In genomic region chr10:62578338-62579100, GRCm38 (mm10) we compare ENCODE assay signal across 1 mouse cellular context.
TF ChIP-seq lines count a peak whose summit lies in the region.

Kif1bp (minus strand) TSS chr10:62578457.

TF ChIP-seq in CH12.LX, 34 proteins besides CTCF, POLR2A, EP300 and RAD21 (continued from another document):
- TF ChIP-seq NELFE (IDR thresholded peaks at IDR 0.05; ENCODE audit: low read depth, low read length) (peak; percentile 86), MAX (IDR thresholded peaks at IDR 0.05; ENCODE audit: low read length) (no peak), ELF1 (IDR thresholded peaks at IDR 0.05; ENCODE audit: low read depth, low read length) (peak; percentile 69), MEF2A (IDR thresholded peaks at IDR 0.05; ENCODE audit: borderline replicate concordance, low read depth, low read length) (no peak), SMC3 (IDR thresholded peaks at IDR 0.05; ENCODE audit: low read depth, low read length) (no peak), KAT2A (IDR thresholded peaks at IDR 0.05; ENCODE audit: insufficient replicate concordance, low read length) (peak; percentile 73; the same call in 1 of the 2 replicates), E2F4 (IDR thresholded peaks at IDR 0.05; ENCODE audit: insufficient replicate concordance, low read depth, low read length) (no peak), TCF12 (IDR thresholded peaks at IDR 0.05; ENCODE audit: low read depth, low read length) (peak; percentile 76), SIN3A (IDR thresholded peaks at IDR 0.05; ENCODE audit: low read length) (no peak), ZNF384 (IDR thresholded peaks at IDR 0.05; ENCODE audit: low read depth, low read length) (no peak), MXI1 (IDR thresholded peaks at IDR 0.05; ENCODE audit: low read depth, low read length) (peak; percentile 97)
TF ChIP-seq in CH12.LX: peak in this region for 10.
